Mouse (Mus musculus): ENCODE results near the gene Rbp2.

DNA sequence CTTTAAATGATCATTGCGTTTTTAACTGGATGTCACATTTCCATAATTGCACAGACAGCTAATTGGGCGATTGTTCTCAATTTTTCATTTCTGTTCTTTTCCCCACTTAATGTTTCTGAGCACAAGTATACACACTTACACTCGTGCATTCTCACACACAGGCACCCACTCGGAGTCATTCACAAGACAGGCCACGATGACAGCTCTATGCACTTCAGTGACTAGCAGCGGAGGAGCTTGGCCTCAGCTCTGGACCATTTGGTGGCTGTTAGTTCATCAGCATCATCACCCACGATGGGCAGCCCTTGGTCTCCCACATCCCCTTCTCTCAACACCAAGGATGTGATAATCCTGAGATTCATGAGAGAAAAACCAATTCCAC is 39.6 kb downstream of the Rbp2 start:
- TF ChIP-seq CTCF (IDR thresholded peaks at IDR 0.05; ENCODE audit: extremely low read depth, insufficient read depth, low read length) (no peak), POLR2A (IDR thresholded peaks at IDR 0.05; ENCODE audit: extremely low read depth, insufficient read depth, low read length) (no peak)

All from cortical plate, adult 2 months (tissue).